Mouse (Mus musculus) ES-E14 (cell line): Measurements from ENCODE around the gene Otud3. TPM values are rescaled to one million over a fixed set of nuclear protein-coding genes. Genes with fewer than 3 reads are reported as not detected.

ENCODE experiments used
- DNase-seq: peaks from one replicate; pipeline ENCODE4 v3.0.0-alpha.2; 2013; ENCODE audit warnings: low read depth, low spot score
- H3K27ac ChIP-seq: 2 replicates; pipeline ENCODE4 v1.5.1; 2012; ENCODE audit warnings: low read depth, mild to moderate bottlenecking, low read length, moderate library complexity, mixed read lengths; ENCODE audit not compliant: poor library complexity, insufficient read depth, severe bottlenecking
- H3K36me3 ChIP-seq: 2 replicates; pipeline ENCODE4 v1.6.1; 2012; ENCODE audit warnings: mild to moderate bottlenecking, low read length, moderate library complexity, mixed read lengths; ENCODE audit not compliant: control insufficient read depth, poor library complexity, insufficient read depth, severe bottlenecking
- H3K4me1 ChIP-seq, 2 experiments: fragments of 150-350 bp in 1 of 2; sonication (generic) in 1 of 2; 2 replicates each; pipeline ENCODE4 v1.6.1; 2012; ENCODE audit warnings: low read length in 2 of 2, mild to moderate bottlenecking in 1 of 2, mixed read lengths in 1 of 2; ENCODE audit not compliant: control insufficient read depth in 2 of 2, insufficient read depth in 2 of 2, poor library complexity in 1 of 2
- H3K4me3 ChIP-seq, 2 experiments: fragments of 150-350 bp in 1 of 2; sonication (generic) in 1 of 2; 2 replicates each; pipeline ENCODE4 v1.5.1; 2012; ENCODE audit warnings: low read length in 2 of 2, low read depth in 1 of 2, mild to moderate bottlenecking in 1 of 2, mixed read lengths in 1 of 2; ENCODE audit not compliant: insufficient read depth in 1 of 2, poor library complexity in 1 of 2, severe bottlenecking in 1 of 2
- H3K9ac ChIP-seq: 2 replicates; pipeline ENCODE4 v1.6.1; 2012; ENCODE audit warnings: low read depth, mild to moderate bottlenecking, low read length, mixed read lengths; ENCODE audit not compliant: poor library complexity, insufficient read depth, severe bottlenecking
- H3K9me3 ChIP-seq: fragments of 150-350 bp; sonication (generic); 2 replicates; pipeline ENCODE4 v1.6.1; 2012; ENCODE audit warnings: low read depth, mild to moderate bottlenecking, low read length; ENCODE audit not compliant: control insufficient read depth, insufficient read depth
- CHD2 ChIP-seq: IDR thresholded peaks from 2 replicates; pipeline ENCODE4 v1.6.1; 2014; ENCODE audit warnings: mild to moderate bottlenecking, low read depth, low read length, inconsistent platforms
- HCFC1 ChIP-seq: IDR thresholded peaks from 2 replicates; pipeline ENCODE4 v1.6.1; 2012; ENCODE audit warnings: low read length, inconsistent platforms, borderline replicate concordance; ENCODE audit not compliant: insufficient read depth
- MAFK ChIP-seq: IDR thresholded peaks from 2 replicates; pipeline ENCODE4 v1.6.1; 2014; ENCODE audit warnings: mild to moderate bottlenecking, low read depth, low read length, inconsistent platforms; ENCODE audit not compliant: insufficient read depth
- ZC3H11A ChIP-seq: IDR thresholded peaks from 2 replicates; pipeline ENCODE4 v1.6.1; 2012; ENCODE audit warnings: low read depth, mild to moderate bottlenecking, inconsistent platforms, low read length, borderline replicate concordance
- ZNF384 ChIP-seq: IDR thresholded peaks from 2 replicates; pipeline ENCODE4 v1.6.1; 2012; ENCODE audit warnings: low read depth, low read length, inconsistent platforms
- in situ Hi-C, 2 experiments: fragments of 600-800 bp; cut with MboI; formaldehyde crosslinking; loops; one replicate each; pipeline ENCODE4 v1.15.1; 2025; ENCODE audit warnings: low sequenced_read_pairs in 2 of 2, inconsistent platforms in 1 of 2; ENCODE audit not compliant: unreplicated experiment in 2 of 2
- total RNA-seq: library from RNA; depleted of rRNA; stranded (reverse); fragments of 300-350 nt; gene quantifications from 2 replicates; pipeline ENCODE4 v1.2.3, GENCODE M21; 2012

The Otud3 gene
- total RNA-seq, 1 experiment: 12.7 TPM

DNA sequence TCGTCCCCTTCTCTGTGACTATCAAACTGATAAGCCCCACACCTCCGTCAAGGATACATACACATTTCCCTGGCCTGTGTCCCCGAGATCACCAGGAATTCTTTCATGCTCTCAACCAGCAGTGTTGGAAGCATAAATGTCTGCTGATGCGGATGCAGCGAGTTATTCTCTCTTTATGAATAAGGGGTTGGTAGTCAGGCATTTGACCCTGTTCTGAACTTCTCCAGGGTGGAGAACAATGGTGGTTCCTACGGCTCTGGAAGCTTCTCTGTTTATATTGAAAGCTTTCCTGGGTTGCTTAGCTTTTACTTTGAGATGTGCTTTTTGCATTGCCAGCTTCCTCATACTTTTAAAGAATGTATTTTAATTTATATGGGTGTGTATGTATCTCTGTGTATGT is 39.9 kb downstream of the Otud3 start, which contains the start of gene Gm13030:
Gene Gm13030 (minus strand): TSS at position 101 of the 400 bp plus-strand sequence.
- no peak within 1 kb of the TSS for H3K4me3 ChIP-seq
- H3K9ac ChIP-seq: no peak within 1 kb of the TSS
- in situ Hi-C loops: no loop called here
- TF ChIP-seq ZC3H11A (no peak), ZNF384 (no peak), HCFC1 (no peak), MAFK (no peak), CHD2 (no peak)
- DNase-seq: no peak
- H3K4me1 ChIP-seq: no peaks in the 10 kb centered on the region
- H3K9me3 ChIP-seq: no peaks in the 10 kb centered on the region
- no peak within 1 kb of the TSS; the same call in 1 of the 2 replicates for H3K27ac ChIP-seq
- no peaks in the 10 kb centered on the region for H3K36me3 ChIP-seq

DNA sequence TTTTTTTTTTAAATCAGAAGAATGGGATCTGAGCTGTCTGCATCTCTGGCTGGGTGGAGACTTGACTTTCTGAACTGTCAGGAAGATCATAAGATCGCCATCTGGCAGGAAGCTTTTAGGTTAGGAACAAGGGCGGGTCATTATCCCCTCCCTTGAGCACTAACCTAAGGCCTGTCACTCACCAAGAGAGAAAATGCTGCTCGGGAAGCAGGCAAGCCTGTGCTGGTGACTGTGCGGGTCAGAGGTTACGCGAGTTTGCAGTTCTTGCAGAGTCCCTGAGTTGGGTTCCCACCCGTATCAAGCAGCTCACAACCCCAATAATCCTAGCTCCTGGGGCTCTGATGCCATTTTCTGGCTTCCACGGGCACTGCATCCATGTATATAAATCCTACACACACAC is 45.1 kb downstream of the Otud3 start:
- Histone ChIP-seq H3K9me3 (no peaks in the 10 kb centered on the region), H3K27ac (no peak overlapping the region), H3K4me3 (no peak overlapping the region), H3K4me1 (peaks cover 1 to 14% of the 10 kb centered on the region in 2 experiments; a peak in 1 of 4 replicates), H3K36me3 (no peaks in the 10 kb centered on the region), H3K9ac (no peak overlapping the region)
- TF ChIP-seq ZC3H11A (no peak), MAFK (no peak), HCFC1 (no peak), CHD2 (no peak)
- DNase-seq: no peak
- in situ Hi-C loops: no loop called here

DNA sequence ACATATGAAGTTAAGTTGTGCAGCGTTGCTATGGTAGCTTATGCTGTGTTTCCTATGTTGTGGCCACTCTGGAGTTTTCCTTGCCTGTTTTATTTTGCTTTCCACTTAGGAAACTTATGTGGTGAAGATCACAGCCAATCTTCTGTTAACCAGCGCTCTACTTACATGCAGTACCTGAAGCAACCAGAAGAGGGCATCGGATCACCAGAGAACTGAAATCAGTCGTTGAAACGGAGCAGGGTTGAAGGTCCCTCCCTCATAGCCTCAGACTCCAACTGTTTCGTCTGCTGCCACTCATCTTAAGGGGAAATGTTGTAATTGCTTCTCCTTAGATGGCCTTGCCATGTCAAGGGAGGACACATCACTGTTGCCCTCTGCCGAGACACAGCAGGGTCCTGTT is 47.3 kb downstream of the Otud3 start:
- in situ Hi-C loops: no loop called here
- peak; percentile 71 for DNase-seq
- H3K4me3 ChIP-seq: no peak overlapping the region
- H3K36me3 ChIP-seq: no peaks in the 10 kb centered on the region
- peaks cover 1 to 22% of the 10 kb centered on the region in 2 experiments; a peak in 2 of 4 replicates for H3K4me1 ChIP-seq
- no peaks in the 10 kb centered on the region for H3K9me3 ChIP-seq
- no peak overlapping the region for H3K27ac ChIP-seq
- no peak overlapping the region for H3K9ac ChIP-seq
- TF ChIP-seq ZC3H11A (0 out of 2 replicates have a peak, but pooled peaks have one; percentile 23), CHD2 (no peak)

DNA sequence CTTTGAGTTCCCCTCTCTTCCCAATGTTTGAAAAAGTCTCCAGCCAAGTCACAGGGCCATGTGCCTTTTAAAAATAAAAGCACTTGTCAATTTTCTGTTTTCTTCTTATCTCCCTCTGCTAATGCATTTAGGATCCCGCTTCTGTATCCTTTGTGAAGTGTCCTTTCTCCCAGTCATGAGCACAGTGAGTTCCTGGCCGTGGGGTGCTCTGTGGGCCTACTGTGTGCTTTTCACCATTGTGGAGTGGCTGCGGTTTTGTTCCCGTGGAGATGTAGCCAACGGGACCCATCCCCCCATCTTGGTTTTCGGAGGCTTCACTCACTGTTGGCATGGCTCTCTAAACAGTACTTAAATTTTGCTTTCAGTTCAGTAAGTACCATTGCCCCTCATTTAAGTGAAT is 47.8 kb downstream of the Otud3 start:
- in situ Hi-C loops: no loop called here
- Histone ChIP-seq H3K9me3 (no peaks in the 10 kb centered on the region), H3K4me3 (no peak overlapping the region), H3K27ac (no peak overlapping the region), H3K4me1 (peaks cover 1 to 22% of the 10 kb centered on the region in 2 experiments; a peak in 2 of 4 replicates), H3K36me3 (no peaks in the 10 kb centered on the region), H3K9ac (no peak overlapping the region)
- TF ChIP-seq ZNF384 (no peak), ZC3H11A (no peak), HCFC1 (no peak), CHD2 (no peak), MAFK (no peak)
- DNase-seq: no peak

DNA sequence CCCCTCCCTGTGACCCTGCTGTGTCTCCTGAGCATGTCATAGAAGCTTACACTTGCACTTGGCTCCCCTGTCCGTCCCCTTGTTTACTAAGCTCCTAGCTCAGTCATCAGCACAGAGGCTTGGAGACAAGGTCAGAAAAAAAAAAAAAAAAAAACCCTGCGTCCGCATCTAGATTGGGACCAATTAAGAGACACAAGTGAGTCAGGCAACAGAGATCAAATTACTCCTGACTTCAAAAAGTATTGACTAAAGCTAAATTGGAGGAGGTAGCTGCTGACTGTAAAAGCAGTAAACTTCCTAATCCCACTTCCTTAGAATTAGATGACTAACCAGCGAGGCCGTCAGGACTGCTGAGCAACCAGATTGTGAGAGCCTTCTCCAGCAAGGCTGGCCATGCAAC is 48.7 kb downstream of the Otud3 start:
- no peak overlapping the region for H3K27ac ChIP-seq
- no peak overlapping the region for H3K4me3 ChIP-seq
- DNase-seq: no peak
- peaks cover 1 to 26% of the 10 kb centered on the region in 2 experiments; a peak in 2 of 4 replicates for H3K4me1 ChIP-seq
- no peaks in the 10 kb centered on the region for H3K9me3 ChIP-seq
- TF ChIP-seq CHD2: no peak
- TF ChIP-seq ZNF384: peak; percentile 61; the same call in 1 of the 2 replicates
- no peak for TF ChIP-seq HCFC1
- H3K36me3 ChIP-seq: no peaks in the 10 kb centered on the region
- no peak overlapping the region for H3K9ac ChIP-seq
- in situ Hi-C loops: no loop called here
